Mouse (Mus musculus): ENCODE measurements at regions not wholly inside any gene's neighbourhood (a gene's known extent, or its start where the extent isn't known, plus 50 kb on each side); places are given as distances from the start of the nearest gene placed in this dataset.
"Not testable (repeated sequence)": the region's sequence is repeated elsewhere in the genome, so short reads cannot be mapped to it uniquely, and the experiment has no call there.

- DNase-seq: not testable (repeated sequence)
Observed at GRCm38 (mm10) chr17:13654606-13655005, 105.7 kb upstream of the Afdn start.

GRCm38 (mm10) chr17:13656065-13656464 is 104.3 kb upstream of the Afdn start:
- no peak for DNase-seq

- peak; percentile 67 to 71 for DNase-seq
Observed at GRCm38 (mm10) chr17:13656485-13657181, 103.7 kb upstream of the Afdn start.

DNA sequence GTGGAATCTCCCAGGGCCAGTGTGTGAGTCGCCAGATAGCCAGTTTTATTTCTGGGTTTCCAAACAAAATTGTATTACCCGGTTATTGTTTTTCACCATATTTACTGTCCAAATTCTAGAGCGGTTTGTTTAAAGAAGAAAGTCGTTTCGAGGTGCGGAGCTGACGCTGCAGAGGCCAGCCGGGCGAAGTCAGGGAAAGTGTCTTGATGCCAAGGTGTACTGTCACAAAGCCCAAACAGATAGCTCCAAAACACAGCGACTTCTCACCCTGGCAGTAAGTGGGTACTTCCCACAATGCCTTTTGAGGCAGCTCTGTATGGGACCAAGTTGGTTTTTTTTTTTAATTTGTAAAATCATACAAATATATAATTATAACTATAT is 103.2 kb upstream of the Afdn start:
- DNase-seq: peak; percentile 62 to 67

- DNase-seq: peak; percentile 82 to 87
Observed at GRCm38 (mm10) chr17:13657656-13658292, 102.6 kb upstream of the Afdn start.

GRCm38 (mm10) chr17:13658321-13658978 is 101.9 kb upstream of the Afdn start:
- DNase-seq: peak in 1 of 2 experiments; percentile 58

DNA sequence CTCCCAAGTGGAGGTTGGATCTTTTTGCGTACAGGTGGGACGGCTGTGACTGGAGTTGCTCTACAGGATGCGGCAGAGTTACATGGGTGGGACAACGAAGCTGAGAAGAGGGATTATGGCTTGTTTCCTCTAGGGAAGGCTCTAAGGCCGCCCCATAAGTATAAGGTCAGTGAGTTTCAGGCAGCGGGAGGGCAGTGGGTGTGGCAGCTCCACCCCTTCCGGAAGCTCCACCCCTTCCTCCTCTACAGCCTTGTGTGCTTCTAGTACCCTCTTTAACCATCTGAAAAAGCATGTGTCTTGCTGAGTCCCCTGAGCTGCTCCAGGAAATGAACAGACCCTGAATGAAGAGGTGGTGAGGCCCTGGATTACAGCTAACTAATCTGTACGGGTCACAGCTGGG is 101.2 kb upstream of the Afdn start:
- no peak for DNase-seq

DNA sequence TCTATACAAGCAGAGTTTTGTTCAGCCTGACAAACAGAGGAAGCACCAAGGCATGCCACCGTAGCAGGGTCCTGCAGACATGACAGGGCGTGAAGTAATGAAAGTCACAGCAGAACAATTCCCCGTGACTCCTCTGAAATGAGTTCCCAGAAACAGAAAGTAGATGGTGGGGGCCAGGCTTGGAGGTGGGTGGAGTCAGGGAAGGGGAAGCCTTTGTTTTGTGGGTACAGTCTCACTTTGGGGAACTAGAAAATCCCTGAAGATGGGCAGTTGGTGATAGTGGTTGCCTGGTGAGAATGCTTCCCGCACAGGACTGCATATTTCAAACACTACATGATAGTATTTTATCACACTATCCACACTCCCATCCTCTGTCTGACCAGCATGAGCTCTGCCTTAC is 100.4 kb upstream of the Afdn start:
- DNase-seq: no peak

DNA sequence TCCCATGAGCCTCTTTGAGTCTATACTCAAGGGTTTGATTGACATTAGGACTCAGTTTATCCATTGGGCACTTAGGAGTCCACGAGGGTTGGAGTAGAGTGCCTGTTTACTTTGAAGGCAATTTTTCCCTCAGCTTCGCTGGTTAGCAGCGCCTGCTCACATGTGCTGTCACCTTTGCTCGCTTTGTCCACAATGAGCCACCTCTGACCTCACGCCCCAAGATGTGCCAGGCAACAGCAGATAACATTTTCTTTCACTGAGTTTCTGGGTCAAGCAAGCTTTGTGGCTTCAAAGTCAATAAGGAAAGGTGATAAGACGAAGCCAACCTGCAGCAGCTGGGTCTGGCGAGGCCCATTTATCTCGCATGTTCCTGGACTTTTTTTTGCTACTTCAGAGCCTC is 99.3 kb upstream of the Afdn start:
- DNase-seq: no peak

- peak; percentile 78 to 84 for DNase-seq
Observed at GRCm38 (mm10) chr17:13662152-13662551, 98.2 kb upstream of the Afdn start.

Data from cerebellum, postnatal 10 days (tissue).